In the genomic region with DNA sequence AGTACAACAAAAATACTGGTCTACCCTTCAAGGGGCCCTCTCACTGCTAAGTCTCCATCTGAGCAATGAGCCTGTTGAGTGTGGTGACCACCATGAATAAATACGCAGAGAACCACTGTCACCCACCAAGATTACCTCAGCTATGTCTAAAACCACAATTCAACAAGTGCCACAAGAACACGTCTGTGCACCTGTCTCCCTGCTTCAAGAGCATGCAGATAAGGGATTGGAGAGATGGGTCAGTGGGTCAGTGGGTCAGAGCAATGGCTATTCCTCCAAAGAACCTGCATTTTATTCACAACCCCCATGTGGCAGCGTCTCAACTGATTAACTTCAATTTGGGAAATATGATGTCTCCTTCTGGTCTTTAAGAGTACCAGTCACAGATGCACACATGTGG, we compare ENCODE assay signal across 23 mouse cellular contexts.
"Had no signal": no experiment of that assay in that cellular context is flagged by ENCODE, and none has a peak within 500 bp of the region (broad histone marks: within the 10 kb centered on the region; RNA-seq: fewer than 3 reads in every experiment).

No protein-coding gene starts in this region.

- H3K27ac ChIP-seq: layer of hippocampus, adult 2 months; limb, embryonic 10.5 days; limb, embryonic 13.5 days; liver, embryonic 12.5 days; liver, embryonic 15.5 days; lung, embryonic 15.5 days; midbrain, embryonic 13.5 days; neural tube, embryonic 12.5 days; neural tube, embryonic 15.5 days; stomach, postnatal 0 days had no signal

- DNase-seq: kidney, adult 18-20 months; kidney, adult 9 months; kidney, postnatal 14 days; liver; lung, adult 18-20 months; lung, postnatal 10 days; lung, postnatal 36 days; right cerebral cortex, adult 18-20 months; right cerebral cortex, postnatal 14 days; right cerebral cortex, postnatal 4 days; thymus, adult 2 months; thymus, postnatal 14 days; thymus, postnatal 4 days had no signal

- H3K27me3 ChIP-seq: limb, embryonic 13.5 days; liver, embryonic 12.5 days; liver, embryonic 15.5 days; lung, embryonic 15.5 days; midbrain, embryonic 13.5 days; neural tube, embryonic 12.5 days; neural tube, embryonic 15.5 days had no signal

- ATAC-seq: liver, embryonic 12.5 days; midbrain, embryonic 13.5 days had no signal

- H3K4me3 ChIP-seq: layer of hippocampus, adult 2 months; limb, embryonic 10.5 days; limb, embryonic 13.5 days; liver, embryonic 12.5 days; liver, embryonic 15.5 days; lung, embryonic 15.5 days; midbrain, embryonic 13.5 days; neural tube, embryonic 12.5 days; neural tube, embryonic 15.5 days had no signal

- H3K4me2 ChIP-seq: limb, embryonic 13.5 days; liver, embryonic 12.5 days; liver, embryonic 15.5 days; lung, embryonic 15.5 days; midbrain, embryonic 13.5 days; neural tube, embryonic 12.5 days; neural tube, embryonic 15.5 days had no signal

- H3K9ac ChIP-seq: limb, embryonic 13.5 days; liver, embryonic 12.5 days; liver, embryonic 15.5 days; lung, embryonic 15.5 days; midbrain, embryonic 13.5 days; neural tube, embryonic 12.5 days; neural tube, embryonic 15.5 days had no signal

- H3K9me3 ChIP-seq: limb, embryonic 10.5 days; limb, embryonic 13.5 days; liver, embryonic 12.5 days; liver, embryonic 15.5 days; lung, embryonic 15.5 days; midbrain, embryonic 13.5 days; neural tube, embryonic 12.5 days; neural tube, embryonic 15.5 days had no signal
